Mouse (Mus musculus): ENCODE data around the gene Ankdd1b. TPM values are rescaled to one million over a fixed set of nuclear protein-coding genes. Genes with fewer than 3 reads are reported as not detected.
A peak's percentile ranks its signal among the peaks of the same experiment; 100 is the strongest.

The Ankdd1b gene
- polyA plus RNA-seq, 1 experiment from 2014 or later, result not detected

DNA sequence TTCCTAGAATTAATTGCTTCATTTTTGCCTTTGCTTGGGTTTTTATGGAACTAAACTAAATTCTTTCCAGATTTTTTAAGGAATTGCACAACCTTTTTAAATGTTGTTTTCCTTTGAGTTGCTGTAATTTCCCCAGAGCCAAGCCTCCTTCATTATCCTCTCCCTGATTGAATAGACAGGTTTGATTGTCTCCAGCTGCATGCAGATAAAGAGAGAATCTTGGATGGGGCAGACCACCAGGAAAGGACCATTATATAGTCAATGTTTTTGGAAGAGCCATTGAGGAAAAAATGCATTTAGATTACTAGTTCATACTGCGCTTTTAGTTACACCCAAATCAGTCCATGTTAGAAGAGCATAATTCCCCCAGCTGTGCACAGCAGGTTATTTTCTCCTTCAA lies 62.2 kb downstream of the Ankdd1b start:
- H3K4me1 ChIP-seq (ENCODE audit: control insufficient read depth, insufficient read depth, low read length), result no peaks in the 10 kb centered on the region
- H3K4me2 ChIP-seq (ENCODE audit: low read length), result no peak overlapping the region
- H3K4me3 ChIP-seq (replicated peaks; ENCODE audit: low read depth, low read length), result no peak overlapping the region
- 90% methylated on average over 1 of the region's 1 CpGs for WGBS
- H3K9me3 ChIP-seq (ENCODE audit: control insufficient read depth, low read length), result no peaks in the 10 kb centered on the region
- H3K27me3 ChIP-seq (ENCODE audit: control insufficient read depth, insufficient read depth, low read length), result no peaks in the 10 kb centered on the region
- H3K9ac ChIP-seq (replicated peaks; ENCODE audit: low read length), result no peak overlapping the region
- H3K27ac ChIP-seq (replicated peaks; ENCODE audit: low read depth, low read length), result no peak overlapping the region
- ATAC-seq (ENCODE audit: low FRiP score, low TSS enrichment) (no peak), DNase-seq (no peak)
- H3K36me3 ChIP-seq (ENCODE audit: control insufficient read depth, insufficient read depth, low read length), result peaks cover 76% of the 10 kb centered on the region

- no peak overlapping the region for H3K27ac ChIP-seq (replicated peaks; ENCODE audit: low read depth, low read length)
- no peaks in the 10 kb centered on the region for H3K9me3 ChIP-seq (ENCODE audit: control insufficient read depth, low read length)
- no peak overlapping the region for H3K4me2 ChIP-seq (ENCODE audit: low read length)
- H3K36me3 ChIP-seq (ENCODE audit: control insufficient read depth, insufficient read depth, low read length), result peaks cover 83% of the 10 kb centered on the region
- no peak overlapping the region for H3K4me3 ChIP-seq (replicated peaks; ENCODE audit: low read depth, low read length)
- H3K4me1 ChIP-seq (ENCODE audit: control insufficient read depth, insufficient read depth, low read length), result no peaks in the 10 kb centered on the region
- ATAC-seq (ENCODE audit: low FRiP score, low TSS enrichment), result no peak
- WGBS, result 76% methylated on average over 4 of the region's 4 CpGs
- H3K27me3 ChIP-seq (ENCODE audit: control insufficient read depth, insufficient read depth, low read length), result no peaks in the 10 kb centered on the region
- no peak overlapping the region for H3K9ac ChIP-seq (replicated peaks; ENCODE audit: low read length)
- DNase-seq, result peak; percentile 73
These were observed 64.0 kb downstream of the Ankdd1b start for GRCm38 (mm10) chr13:96407040-96407439.

- DNase-seq (no peak), ATAC-seq (ENCODE audit: low FRiP score, low TSS enrichment) (no peak)
- H3K9me3 ChIP-seq (ENCODE audit: control insufficient read depth, low read length), result no peaks in the 10 kb centered on the region
- H3K36me3 ChIP-seq (ENCODE audit: control insufficient read depth, insufficient read depth, low read length), result peaks cover 84% of the 10 kb centered on the region
- no peak overlapping the region for H3K4me3 ChIP-seq (replicated peaks; ENCODE audit: low read depth, low read length)
- WGBS, result 95% methylated on average over 2 of the region's 2 CpGs
- no peak overlapping the region for H3K9ac ChIP-seq (replicated peaks; ENCODE audit: low read length)
- H3K4me1 ChIP-seq (ENCODE audit: control insufficient read depth, insufficient read depth, low read length), result no peaks in the 10 kb centered on the region
- no peak overlapping the region for H3K27ac ChIP-seq (replicated peaks; ENCODE audit: low read depth, low read length)
- H3K27me3 ChIP-seq (ENCODE audit: control insufficient read depth, insufficient read depth, low read length), result no peaks in the 10 kb centered on the region
- H3K4me2 ChIP-seq (ENCODE audit: low read length), result no peak overlapping the region
These were observed 65.5 kb downstream of the Ankdd1b start for GRCm38 (mm10) chr13:96405518-96405917.

- Histone ChIP-seq H3K9ac (replicated peaks; ENCODE audit: low read length) (no peak overlapping the region), H3K27me3 (ENCODE audit: control insufficient read depth, insufficient read depth, low read length) (no peaks in the 10 kb centered on the region), H3K4me3 (replicated peaks; ENCODE audit: low read depth, low read length) (no peak overlapping the region), H3K27ac (replicated peaks; ENCODE audit: low read depth, low read length) (no peak overlapping the region), H3K4me1 (ENCODE audit: control insufficient read depth, insufficient read depth, low read length) (no peaks in the 10 kb centered on the region), H3K9me3 (ENCODE audit: control insufficient read depth, low read length) (no peaks in the 10 kb centered on the region), H3K4me2 (ENCODE audit: low read length) (no peak overlapping the region), H3K36me3 (ENCODE audit: control insufficient read depth, insufficient read depth, low read length) (peaks cover 95% of the 10 kb centered on the region)
- DNase-seq, result no peak
- WGBS, result 94% methylated on average over 5 of the region's 5 CpGs
- no peak for ATAC-seq (ENCODE audit: low FRiP score, low TSS enrichment)
These were observed 69.7 kb downstream of the Ankdd1b start for GRCm38 (mm10) chr13:96401251-96401650.

- H3K4me2 ChIP-seq (ENCODE audit: low read length), result peak overlapping the region; percentile 82
- H3K27ac ChIP-seq (replicated peaks; ENCODE audit: low read depth, low read length), result no peak overlapping the region
- DNase-seq, result no peak
- WGBS, result 21% methylated on average over 2 of the region's 2 CpGs
- ATAC-seq (ENCODE audit: low FRiP score, low TSS enrichment), result no peak
- H3K36me3 ChIP-seq (ENCODE audit: control insufficient read depth, insufficient read depth, low read length), result peaks cover 37% of the 10 kb centered on the region
- no peaks in the 10 kb centered on the region for H3K27me3 ChIP-seq (ENCODE audit: control insufficient read depth, insufficient read depth, low read length)
- H3K4me1 ChIP-seq (ENCODE audit: control insufficient read depth, insufficient read depth, low read length), result peaks cover 6% of the 10 kb centered on the region; the same call in 1 of the 2 replicates
- H3K9me3 ChIP-seq (ENCODE audit: control insufficient read depth, low read length), result no peaks in the 10 kb centered on the region
- peak overlapping the region; percentile 74 for H3K4me3 ChIP-seq (replicated peaks; ENCODE audit: low read depth, low read length)
- peak overlapping the region; percentile 73 for H3K9ac ChIP-seq (replicated peaks; ENCODE audit: low read length)
These were observed 81.7 kb downstream of the Ankdd1b start for GRCm38 (mm10) chr13:96389301-96389700.

DNA sequence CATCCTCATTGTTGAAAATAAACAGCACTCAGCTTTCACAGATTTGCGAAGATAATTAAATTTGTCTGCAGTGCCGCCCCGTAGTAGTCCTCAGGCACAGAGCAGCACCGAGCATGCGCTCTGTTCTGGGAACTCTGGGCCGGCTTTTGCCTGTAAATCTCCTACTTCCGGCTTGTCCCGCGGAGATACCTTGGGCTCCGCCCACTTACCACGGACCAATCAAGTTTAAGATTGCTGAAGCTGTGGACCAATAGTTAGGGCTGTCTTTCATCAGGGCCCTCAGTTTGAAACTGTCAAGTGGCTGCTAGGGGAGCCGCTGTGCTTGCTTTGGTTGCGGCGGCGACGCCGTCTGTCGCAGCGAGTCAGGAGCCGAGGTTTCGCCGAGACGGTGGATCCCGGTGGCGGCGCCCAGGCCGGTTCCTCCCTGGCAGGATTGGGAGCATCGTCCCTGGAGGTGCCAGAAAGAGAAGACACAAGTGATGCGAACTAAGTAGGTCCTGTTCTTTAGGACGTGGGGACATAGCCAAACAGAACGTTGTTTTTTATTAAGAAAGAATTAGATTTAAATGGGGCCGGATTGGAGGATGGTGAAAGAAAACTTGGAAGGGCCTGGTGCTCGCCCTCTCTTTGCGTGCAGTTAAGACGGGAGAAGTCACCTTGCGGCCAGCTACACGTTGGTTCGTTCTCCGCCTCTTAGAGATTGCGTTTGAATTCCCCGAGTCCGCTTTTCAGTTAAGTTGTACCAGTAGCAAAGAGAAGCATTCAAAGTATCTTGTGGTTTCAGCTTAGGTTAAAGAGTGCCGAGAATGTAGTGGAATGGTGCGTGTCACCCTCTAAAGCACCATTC lies 82.7 kb downstream of the Ankdd1b start, which contains the start of gene Poc5:
Poc5 (plus strand) TSS at position 253 of the 847 bp plus-strand sequence.
- DNase-seq (peak; percentile 99), ATAC-seq (ENCODE audit: low FRiP score, low TSS enrichment) (peak; percentile 100)
- Histone ChIP-seq H3K4me2 (ENCODE audit: low read length) (peak within 1 kb of the TSS; percentile 82), H3K9me3 (ENCODE audit: control insufficient read depth, low read length) (no peaks in the 10 kb centered on the region), H3K27ac (replicated peaks; ENCODE audit: low read depth, low read length) (peak within 1 kb of the TSS; percentile 57; the same call in 1 of the 2 replicates), H3K9ac (replicated peaks; ENCODE audit: low read length) (peak within 1 kb of the TSS; percentile 73), H3K36me3 (ENCODE audit: control insufficient read depth, insufficient read depth, low read length) (peaks cover 31% of the 10 kb centered on the region), H3K27me3 (ENCODE audit: control insufficient read depth, insufficient read depth, low read length) (no peaks in the 10 kb centered on the region), H3K4me1 (ENCODE audit: control insufficient read depth, insufficient read depth, low read length) (peaks cover 6% of the 10 kb centered on the region; the same call in 1 of the 2 replicates), H3K4me3 (replicated peaks; ENCODE audit: low read depth, low read length) (peak within 1 kb of the TSS; percentile 74)
- under 1% methylated on average over 44 of the region's 44 CpGs for WGBS

- Histone ChIP-seq H3K4me2 (ENCODE audit: low read length) (no peak overlapping the region), H3K9ac (replicated peaks; ENCODE audit: low read length) (no peak overlapping the region), H3K27ac (replicated peaks; ENCODE audit: low read depth, low read length) (no peak overlapping the region), H3K36me3 (ENCODE audit: control insufficient read depth, insufficient read depth, low read length) (no peaks in the 10 kb centered on the region), H3K4me1 (ENCODE audit: control insufficient read depth, insufficient read depth, low read length) (no peaks in the 10 kb centered on the region), H3K27me3 (ENCODE audit: control insufficient read depth, insufficient read depth, low read length) (no peaks in the 10 kb centered on the region), H3K9me3 (ENCODE audit: control insufficient read depth, low read length) (no peaks in the 10 kb centered on the region), H3K4me3 (replicated peaks; ENCODE audit: low read depth, low read length) (no peak overlapping the region)
- no peak for DNase-seq
- 80% methylated on average over 4 of the region's 4 CpGs for WGBS
- no peak for ATAC-seq (ENCODE audit: low FRiP score, low TSS enrichment)
These were observed 93.1 kb downstream of the Ankdd1b start for GRCm38 (mm10) chr13:96377883-96378282.

- Histone ChIP-seq H3K4me1 (ENCODE audit: control insufficient read depth, insufficient read depth, low read length) (no peaks in the 10 kb centered on the region), H3K9ac (replicated peaks; ENCODE audit: low read length) (no peak overlapping the region), H3K4me3 (replicated peaks; ENCODE audit: low read depth, low read length) (no peak overlapping the region), H3K4me2 (ENCODE audit: low read length) (no peak overlapping the region), H3K9me3 (ENCODE audit: control insufficient read depth, low read length) (no peaks in the 10 kb centered on the region), H3K27ac (replicated peaks; ENCODE audit: low read depth, low read length) (no peak overlapping the region), H3K36me3 (ENCODE audit: control insufficient read depth, insufficient read depth, low read length) (no peaks in the 10 kb centered on the region), H3K27me3 (ENCODE audit: control insufficient read depth, insufficient read depth, low read length) (no peaks in the 10 kb centered on the region)
- 91% methylated on average over 18 of the region's 18 CpGs for WGBS
- DNase-seq, result no peak
- ATAC-seq (ENCODE audit: low FRiP score, low TSS enrichment), result no peak
These were observed 94.1 kb downstream of the Ankdd1b start for GRCm38 (mm10) chr13:96376871-96377270.

GRCm38 (mm10) chr13:96375519-96375918 lies 95.5 kb downstream of the Ankdd1b start:
- DNase-seq (peak; percentile 57), ATAC-seq (ENCODE audit: low FRiP score, low TSS enrichment) (no peak)
- Histone ChIP-seq H3K4me1 (ENCODE audit: control insufficient read depth, insufficient read depth, low read length) (no peaks in the 10 kb centered on the region), H3K4me2 (ENCODE audit: low read length) (no peak overlapping the region), H3K27me3 (ENCODE audit: control insufficient read depth, insufficient read depth, low read length) (no peaks in the 10 kb centered on the region), H3K9me3 (ENCODE audit: control insufficient read depth, low read length) (no peaks in the 10 kb centered on the region), H3K36me3 (ENCODE audit: control insufficient read depth, insufficient read depth, low read length) (no peaks in the 10 kb centered on the region), H3K27ac (replicated peaks; ENCODE audit: low read depth, low read length) (no peak overlapping the region), H3K9ac (replicated peaks; ENCODE audit: low read length) (no peak overlapping the region), H3K4me3 (replicated peaks; ENCODE audit: low read depth, low read length) (no peak overlapping the region)
- 12% methylated on average over 2 of the region's 2 CpGs for WGBS

All from midbrain, embryonic 14.5 days (tissue).